Mouse (Mus musculus): Measurements from ENCODE around the gene Kcnn4. TPM values are rescaled to one million over a fixed set of nuclear protein-coding genes. Genes with fewer than 3 reads are reported as not detected.
A peak's percentile ranks its signal among the peaks of the same experiment; 100 is the strongest.

Kcnn4 gene
- polyA plus RNA-seq (2021) = not detected

DNA sequence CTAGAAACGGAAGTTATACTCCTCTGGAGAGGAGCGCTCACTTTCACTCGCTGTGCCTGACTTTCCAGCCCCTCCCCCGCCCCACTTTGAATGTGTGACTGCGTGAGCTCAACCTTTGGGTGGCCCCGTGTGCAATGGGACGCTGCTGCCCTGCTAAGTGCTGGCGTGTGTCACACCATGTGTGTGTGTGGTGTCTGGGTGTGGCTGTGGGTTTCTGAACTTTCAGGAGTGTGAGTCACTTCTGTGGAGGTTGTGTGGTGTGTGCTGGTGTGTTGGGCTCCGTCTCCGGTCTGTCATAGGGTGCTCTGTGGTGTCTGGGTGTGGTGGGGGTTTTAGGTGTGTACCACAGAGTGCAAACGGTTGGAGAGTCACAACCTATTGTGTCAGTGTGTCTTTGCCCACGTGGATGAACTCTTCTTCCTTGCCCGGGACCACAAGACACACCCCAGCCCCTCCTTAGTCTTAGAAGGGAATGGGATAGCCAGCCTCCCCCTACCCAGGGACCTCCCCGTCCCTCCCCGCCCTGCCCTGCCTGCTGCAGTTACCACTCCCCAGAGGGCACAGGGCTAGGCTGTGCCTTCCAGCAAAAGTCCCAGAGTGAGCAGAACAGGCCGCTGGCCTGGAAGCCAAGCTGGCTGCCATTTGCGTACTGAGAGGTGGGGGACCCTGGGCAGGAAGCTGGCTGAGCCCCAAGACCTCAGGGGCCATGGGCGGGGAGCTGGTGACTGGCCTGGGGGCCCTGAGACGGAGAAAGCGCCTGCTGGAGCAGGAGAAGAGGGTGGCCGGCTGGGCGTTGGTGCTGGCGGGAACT is at the start of gene Kcnn4:
Gene Kcnn4 (plus strand): TSS at position 533 of the 811 bp plus-strand sequence.
- in situ Hi-C loops (cut with MboI; ENCODE audit: low pct_unique_long_range_greater_than_20kb) = loop anchor here (5.0 kb wide), 1 partner anchor 37 kb away; no protein-coding TSS in a partner anchor
- no peaks in the 10 kb centered on the region for H3K27me3 ChIP-seq
- no peak for DNase-seq (ENCODE audit: low read depth, low spot score)
- POLR2A ChIA-PET = no interaction called here
- CTCF ChIA-PET = interaction anchor here (1.0 kb wide), 1 partner anchor 37 kb away, joined by 4 read pairs; no protein-coding TSS in a partner anchor
- TF ChIP-seq CTCF (IDR thresholded peaks at IDR 0.05) = no peak
- ATAC-seq = no peak

DNA sequence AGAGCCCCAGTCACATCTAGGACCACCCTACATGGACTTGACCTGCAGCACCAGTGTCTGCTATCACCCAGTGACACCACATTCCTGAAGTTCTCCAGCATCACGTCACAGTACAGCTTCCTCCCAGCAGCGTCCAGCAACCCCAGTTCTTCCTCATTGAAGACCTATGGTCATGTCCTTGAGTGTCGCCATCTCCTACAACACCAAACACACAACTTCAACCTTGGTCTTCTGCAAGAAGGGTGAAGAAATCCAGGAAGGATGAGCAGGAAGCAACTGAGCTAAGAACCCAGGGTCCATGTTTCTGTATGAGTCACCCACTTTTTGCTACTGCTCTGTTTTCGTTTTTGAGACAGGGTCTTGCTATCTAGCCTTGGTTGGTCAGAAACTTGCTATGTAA is 47.5 kb upstream of the Kcnn4 start:
- POLR2A ChIA-PET = no interaction called here
- ATAC-seq (no peak), DNase-seq (ENCODE audit: low read depth, low spot score) (no peak)
- CTCF ChIA-PET = interaction anchor here (1.9 kb wide), 1 partner anchor 14 kb away, joined by 4 read pairs; no protein-coding TSS in a partner anchor
- TF ChIP-seq CTCF (IDR thresholded peaks at IDR 0.05) = no peak
- H3K27me3 ChIP-seq = peaks cover 16% of the 10 kb centered on the region
- in situ Hi-C loops (cut with MboI; ENCODE audit: low pct_unique_long_range_greater_than_20kb) = no loop called here

DNA sequence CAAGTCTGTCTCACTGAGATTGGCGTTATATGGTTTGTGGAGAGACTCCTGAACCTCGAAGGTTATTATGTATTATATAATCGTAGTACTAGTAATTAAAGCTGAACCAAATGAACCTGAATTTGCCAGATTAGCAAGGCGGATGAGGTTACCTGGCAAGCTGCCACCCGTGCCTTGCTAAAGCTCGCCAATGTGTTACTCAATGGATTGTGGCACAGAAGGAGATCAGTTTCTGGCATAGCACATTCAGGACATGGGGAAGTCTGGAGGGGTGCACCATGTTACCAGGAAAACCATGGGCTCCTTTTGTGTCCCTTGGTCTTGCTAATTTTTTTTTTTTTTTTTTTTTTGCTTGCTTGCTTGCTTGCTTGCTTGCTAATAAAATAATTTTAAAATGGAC is 44.9 kb upstream of the Kcnn4 start:
- no peak for ATAC-seq
- ChIA-PET POLR2A (no interaction called here), CTCF (interaction anchor here (1.2 to 1.4 kb wide), 2 partner anchors 11 to 23 kb away, joined by 3 to 7 read pairs; partner anchors contain the start of gene Lypd5)
- no peak for DNase-seq (ENCODE audit: low read depth, low spot score)
- in situ Hi-C loops (cut with MboI; ENCODE audit: low pct_unique_long_range_greater_than_20kb) = no loop called here
- H3K27me3 ChIP-seq = peaks cover 8% of the 10 kb centered on the region
- no peak for TF ChIP-seq CTCF (IDR thresholded peaks at IDR 0.05)

DNA sequence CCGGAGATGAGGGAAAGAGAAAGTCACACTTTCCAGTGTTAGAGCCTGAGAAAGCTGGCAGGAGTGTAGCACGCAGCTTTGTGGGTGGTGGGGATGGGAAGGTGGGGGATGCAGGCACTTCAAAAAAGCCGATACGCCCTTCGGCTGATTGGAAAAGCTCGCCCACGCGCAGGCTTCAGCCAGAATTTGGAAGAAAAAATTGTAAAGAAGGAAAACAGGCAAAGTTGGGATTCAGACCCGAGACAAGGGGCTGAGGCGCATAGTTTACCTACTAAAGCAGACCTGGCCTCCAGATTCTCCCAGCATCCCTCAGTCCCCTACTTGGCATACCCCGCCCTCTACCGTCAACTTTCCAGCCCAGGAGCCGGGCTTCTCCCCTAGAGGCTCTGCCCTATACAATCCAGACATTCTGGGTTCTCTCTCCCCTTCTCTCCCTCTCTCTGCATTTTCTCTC is 44.4 kb upstream of the Kcnn4 start:
- ChIA-PET CTCF (interaction anchor here (1.2 to 1.8 kb wide), 3 partner anchors 10 to 23 kb away, joined by 3 to 7 read pairs (median 7); partner anchors contain the start of gene Lypd5), POLR2A (no interaction called here)
- H3K27me3 ChIP-seq = peaks cover 8% of the 10 kb centered on the region
- no peak for ATAC-seq
- in situ Hi-C loops (cut with MboI; ENCODE audit: low pct_unique_long_range_greater_than_20kb) = no loop called here
- TF ChIP-seq CTCF (IDR thresholded peaks at IDR 0.05) = no peak
- DNase-seq (ENCODE audit: low read depth, low spot score) = no peak

DNA sequence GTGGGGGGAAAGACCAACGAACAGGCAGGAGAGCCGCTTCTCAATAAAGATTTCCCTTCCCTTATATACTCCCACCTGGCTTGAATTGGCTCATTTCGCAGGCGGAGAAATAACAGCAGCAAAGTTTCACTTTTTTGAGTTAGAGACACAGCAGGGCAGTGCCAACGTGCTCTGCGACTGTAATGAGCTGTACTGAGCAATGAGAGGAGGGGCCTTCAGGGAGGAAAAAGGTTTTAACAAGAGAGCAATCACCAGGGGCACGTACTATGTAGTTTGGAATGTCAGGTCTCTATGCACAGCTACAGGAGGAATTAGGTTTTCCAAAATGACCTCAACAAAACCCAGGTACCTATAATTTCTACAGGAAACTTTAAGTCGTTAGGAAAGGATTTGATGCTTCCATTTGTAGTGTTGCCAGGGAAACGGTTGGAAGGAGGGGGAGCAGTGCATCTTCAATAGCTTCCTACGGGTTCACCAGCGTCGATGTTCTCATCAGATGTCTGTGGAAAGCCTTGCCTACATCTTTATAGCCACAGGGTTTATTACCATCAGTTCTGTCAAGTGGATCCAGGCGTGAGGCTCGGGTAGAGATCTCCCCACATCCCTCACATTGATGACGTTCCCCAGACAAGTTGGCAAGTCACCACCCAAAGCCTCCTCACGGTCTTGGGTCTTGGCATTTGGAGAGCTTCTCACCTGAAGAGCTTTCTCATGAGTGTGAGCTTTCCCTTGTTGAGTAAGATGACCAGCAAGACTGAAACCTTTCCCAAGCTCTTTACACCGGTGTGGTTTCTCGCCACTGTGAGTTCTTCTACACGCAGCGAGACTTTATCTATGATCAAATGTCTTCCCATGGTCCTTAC is 43.6 kb upstream of the Kcnn4 start:
- in situ Hi-C loops (cut with MboI; ENCODE audit: low pct_unique_long_range_greater_than_20kb) = no loop called here
- no peak for DNase-seq (ENCODE audit: low read depth, low spot score)
- CTCF ChIA-PET = interaction anchor here (1.8 kb wide), 1 partner anchor 10 kb away, joined by 7 read pairs; no protein-coding TSS in a partner anchor
- peaks cover 5% of the 10 kb centered on the region for H3K27me3 ChIP-seq
- POLR2A ChIA-PET = no interaction called here
- no peak for TF ChIP-seq CTCF (IDR thresholded peaks at IDR 0.05)
- no peak for ATAC-seq

DNA sequence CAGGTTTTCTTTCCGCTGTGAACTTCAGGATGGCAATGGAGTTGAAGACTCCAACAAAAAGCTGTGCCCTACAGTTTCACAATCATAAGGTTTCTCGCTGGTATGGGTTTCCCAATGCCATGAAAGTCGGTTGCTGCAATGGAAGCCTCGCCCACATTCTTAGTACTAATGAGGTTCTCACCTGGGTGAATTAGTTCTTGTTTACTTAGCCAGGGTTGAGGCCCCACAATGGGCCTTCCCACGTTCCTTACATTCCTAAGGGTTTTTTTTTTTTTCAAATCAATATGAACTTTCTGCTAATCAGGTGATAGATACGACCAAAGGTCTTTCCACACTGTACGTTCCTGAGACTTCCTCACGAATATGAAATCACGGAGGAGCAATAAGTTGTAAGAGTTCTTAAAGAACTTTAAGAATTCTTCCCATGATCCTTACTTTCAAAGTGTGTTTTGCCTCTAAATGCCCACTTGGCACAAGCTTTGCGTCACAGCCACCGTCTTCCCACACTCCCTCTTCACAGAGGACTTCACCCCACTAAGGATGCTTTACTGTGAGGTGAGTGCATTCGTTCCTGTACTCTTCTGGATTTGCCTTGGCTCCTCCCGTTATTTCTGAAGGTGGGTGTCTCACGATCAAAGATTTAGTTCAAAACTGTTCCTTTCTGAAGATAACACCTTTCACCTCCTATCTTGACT is 42.6 kb upstream of the Kcnn4 start:
- ATAC-seq = no peak
- no peak for TF ChIP-seq CTCF (IDR thresholded peaks at IDR 0.05)
- in situ Hi-C loops (cut with MboI; ENCODE audit: low pct_unique_long_range_greater_than_20kb) = no loop called here

DNA sequence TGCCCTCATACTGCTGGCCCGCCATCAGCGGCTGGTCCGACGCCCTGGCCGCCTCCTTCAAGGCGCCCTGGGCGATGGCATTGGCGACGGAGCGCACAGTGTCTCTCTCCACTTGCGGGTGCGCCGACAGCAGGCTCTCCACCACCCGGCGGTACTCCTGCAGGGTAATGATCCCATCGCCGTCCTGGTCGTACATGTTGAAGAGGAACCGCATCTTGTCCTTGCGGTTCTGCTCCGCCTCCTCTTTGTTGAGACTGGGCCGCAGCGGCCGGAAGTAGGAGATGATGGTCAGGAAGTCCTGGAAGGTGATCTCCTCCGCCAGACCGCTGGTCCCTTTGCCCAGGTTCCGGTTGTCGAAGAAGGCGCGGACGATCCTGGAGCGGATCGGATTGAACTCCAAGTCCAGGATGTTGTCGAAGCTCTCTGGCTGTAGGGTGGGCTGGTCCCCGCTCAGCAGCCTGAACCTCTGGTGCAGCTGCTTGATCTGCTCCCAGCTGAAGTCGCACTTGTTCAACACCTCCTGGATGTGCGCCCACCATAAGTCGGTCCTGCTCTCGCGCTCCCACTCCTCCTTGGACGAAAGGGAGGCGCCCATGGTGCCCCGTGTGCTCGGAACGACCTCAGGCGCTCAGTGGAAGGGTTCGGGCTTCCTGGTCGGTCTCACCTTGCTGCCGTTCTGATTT is 36.6 kb upstream of the Kcnn4 start, which contains the start of gene Tescl:
Gene Tescl (minus strand): TSS at position 633 of the 683 bp plus-strand sequence.
- DNase-seq (ENCODE audit: low read depth, low spot score) = no peak
- H3K27me3 ChIP-seq = peaks cover 11% of the 10 kb centered on the region
- CTCF ChIA-PET = no interaction called here
- POLR2A ChIA-PET = no interaction called here
- in situ Hi-C loops (cut with MboI; ENCODE audit: low pct_unique_long_range_greater_than_20kb) = no loop called here
- ATAC-seq = no peak
- no peak for TF ChIP-seq CTCF (IDR thresholded peaks at IDR 0.05)

More for the DNA sequence above, 42.6 kb upstream of the Kcnn4 start:
- DNase-seq (ENCODE audit: low read depth, low spot score) = no peak
- ChIA-PET CTCF (interaction anchor here (1.8 kb wide), 1 partner anchor 9 kb away, joined by 7 read pairs; no protein-coding TSS in a partner anchor), POLR2A (no interaction called here)
- H3K27me3 ChIP-seq = peaks cover 5% of the 10 kb centered on the region

DNA sequence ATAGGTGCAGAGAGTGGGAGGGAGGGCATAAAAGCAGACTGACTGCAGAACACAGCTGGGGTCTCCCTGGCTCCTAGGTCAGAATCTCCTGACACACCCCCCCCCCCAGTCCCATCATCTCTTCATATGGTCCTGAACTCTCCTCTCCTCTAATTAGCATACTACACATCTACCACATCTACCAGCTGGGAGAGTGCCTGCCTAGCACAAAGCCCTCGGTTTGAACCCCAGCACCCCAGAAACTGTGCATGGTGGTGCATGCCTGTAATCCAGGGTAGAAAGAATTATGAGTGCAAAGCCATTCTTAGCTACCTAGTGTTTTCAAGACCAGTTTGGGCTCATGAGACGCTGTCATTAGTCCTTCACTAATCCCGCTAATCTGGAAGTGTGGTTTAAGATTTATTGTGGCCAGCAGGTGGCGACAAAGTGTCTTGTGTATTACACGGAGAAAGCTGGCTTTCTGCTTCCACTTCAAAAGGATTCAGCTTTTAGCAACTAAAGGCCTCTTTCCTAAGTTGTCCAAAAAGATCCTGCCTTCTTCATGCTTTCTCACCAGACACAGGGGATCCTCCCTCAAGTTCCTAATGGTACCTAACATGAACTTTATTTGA is 34.3 kb upstream of the Kcnn4 start:
- in situ Hi-C loops (cut with MboI; ENCODE audit: low pct_unique_long_range_greater_than_20kb) = no loop called here
- ChIA-PET CTCF (interaction anchor here (0.9 to 1.9 kb wide), 14 partner anchors 9 to 165 kb away, joined by 3 to 11 read pairs (median 4); partner anchors contain the start of gene Lypd5), POLR2A (interaction anchor here (0.6 kb wide), 1 partner anchor 18 kb away, joined by 3 read pairs; no protein-coding TSS in a partner anchor)
- DNase-seq (ENCODE audit: low read depth, low spot score) (peak; percentile 20), ATAC-seq (peak; percentile 69)
- peak; percentile 64 for TF ChIP-seq CTCF (IDR thresholded peaks at IDR 0.05)
- H3K27me3 ChIP-seq = peaks cover 11% of the 10 kb centered on the region

DNA sequence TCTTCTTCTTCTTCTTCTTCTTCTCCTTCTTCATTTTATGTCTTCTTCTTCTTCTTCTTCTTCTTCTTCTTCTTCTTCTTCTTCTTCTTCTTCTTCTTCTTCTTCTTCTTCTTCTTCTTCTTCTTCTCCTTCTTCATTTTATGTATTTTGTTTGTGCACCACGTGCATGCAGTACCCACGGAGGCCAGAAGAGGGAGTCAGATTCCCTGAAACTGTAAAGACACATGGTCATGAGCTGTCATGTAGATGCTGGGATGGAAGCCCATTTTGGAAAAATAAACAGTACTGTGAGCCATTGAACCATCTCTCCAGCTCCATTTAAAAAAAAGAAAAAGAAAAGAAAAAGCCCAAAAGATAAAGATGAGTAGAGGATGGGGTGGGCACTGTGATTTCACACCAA is 31.8 kb upstream of the Kcnn4 start:
- TF ChIP-seq CTCF (IDR thresholded peaks at IDR 0.05) = peak; percentile 17
- ChIA-PET CTCF (interaction anchor here (1.1 kb wide), 1 partner anchor 27 kb away, joined by 3 read pairs; no protein-coding TSS in a partner anchor), POLR2A (no interaction called here)
- ATAC-seq = no peak
- no peak for DNase-seq (ENCODE audit: low read depth, low spot score)
- in situ Hi-C loops (cut with MboI; ENCODE audit: low pct_unique_long_range_greater_than_20kb) = no loop called here
- H3K27me3 ChIP-seq = peaks cover 6% of the 10 kb centered on the region
